In the genomic region with DNA sequence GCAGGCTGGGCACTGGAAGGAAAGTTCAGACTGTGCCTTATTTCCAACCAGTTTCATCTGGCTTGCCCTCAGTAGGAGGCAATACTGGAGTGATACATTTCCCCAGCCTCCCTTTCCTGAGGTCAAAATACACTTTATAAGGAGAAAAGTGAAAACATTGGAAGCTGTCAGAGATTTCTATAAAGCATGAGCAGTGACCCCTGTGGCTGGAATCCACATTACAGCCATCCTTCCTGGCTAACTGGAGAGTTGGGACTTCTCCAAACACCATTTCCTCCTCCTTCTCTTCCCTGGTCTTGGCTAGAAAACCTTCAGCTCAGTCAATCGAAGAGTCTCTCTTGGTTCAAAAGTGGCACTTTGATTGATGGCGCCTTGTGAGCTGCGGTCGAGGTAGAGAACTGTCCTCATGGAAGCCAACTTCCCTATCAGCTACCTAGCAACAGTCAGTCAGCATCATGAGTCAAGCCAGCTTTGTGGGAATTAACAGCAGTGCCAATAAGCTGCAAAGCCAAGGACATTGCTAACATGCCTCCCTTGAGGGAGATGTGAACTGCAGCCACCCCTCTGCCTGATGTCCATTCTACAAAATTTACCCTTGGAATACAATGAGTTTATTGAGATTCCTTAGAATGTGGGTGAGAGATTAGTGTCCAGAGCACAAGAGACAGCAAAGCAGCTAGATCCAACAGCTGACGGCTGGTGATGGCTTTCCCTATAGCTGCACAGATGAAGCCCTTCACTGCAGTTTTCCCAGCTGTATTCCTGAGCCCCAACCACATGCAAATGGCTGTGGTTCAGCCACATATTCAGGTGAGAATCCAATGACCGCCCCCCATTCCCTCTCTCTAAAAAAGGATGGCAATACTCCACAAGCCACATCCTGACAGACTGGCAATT, we compare ENCODE assay signal across 10 mouse cellular contexts. TPM values are rescaled to one million over a fixed set of nuclear protein-coding genes. Genes with fewer than 3 reads are reported as not detected.
DNase-seq lines count a peak whose midpoint lies in the region; ATAC-seq and TF ChIP-seq lines count a peak whose summit lies in the region.
"Had no signal": no experiment of that assay in that cellular context is flagged by ENCODE, and none has a peak within 500 bp of the region (broad histone marks: within the 10 kb centered on the region; RNA-seq: fewer than 3 reads in every experiment).

No protein-coding gene starts in this region.

- no peaks in the 10 kb centered on the region for H3K36me3 ChIP-seq in liver, postnatal 0 days (replicated peaks; ENCODE audit: insufficient read depth, low read length)
- H3K36me3 ChIP-seq in liver, embryonic 12.5 days: no peaks in the 10 kb centered on the region
- H3K36me3 ChIP-seq: neural tube, embryonic 13.5 days had no signal

- peak; percentile 39 to 56 for DNase-seq in cerebellum, postnatal 14 days
- DNase-seq in cerebellum, adult 11 months: no peak
- no peak for DNase-seq in liver, postnatal 0 days
- DNase-seq in gastrocnemius, postnatal 10 days: peak; percentile 12
- DNase-seq in lung, postnatal 14 days: peak; percentile 41
- DNase-seq in right cerebral cortex, adult 2 months (ENCODE audit: low spot score in 2 of 2): no peak

- TF ChIP-seq CTCF in liver, postnatal 0 days (IDR thresholded peaks at IDR 0.05; ENCODE audit: low read depth): 0 out of 2 replicates have a peak, but pooled peaks have one; percentile 8

- WGBS in liver, postnatal 0 days (ENCODE audit: insufficient replicate concordance): 56% methylated on average over 6 of the region's 6 CpGs
- 60% methylated on average over 6 of the region's 6 CpGs for whole genome bisulfite sequencing in liver, embryonic 12.5 days (ENCODE audit: insufficient replicate concordance)

- no peak for ATAC-seq in liver, postnatal 0 days
- no peak for ATAC-seq in liver, embryonic 12.5 days
- ATAC-seq in frontal cortex, adult (ENCODE audit: low TSS enrichment): no peak

- no peak for TF ChIP-seq EP300 in liver, postnatal 0 days (IDR thresholded peaks at IDR 0.05; ENCODE audit: low read depth)

- no peak overlapping the region for H3K4me3 ChIP-seq in liver, postnatal 0 days (ENCODE audit: low read depth, low read length)
- H3K4me3 ChIP-seq in liver, embryonic 12.5 days: no peak overlapping the region
- H3K4me3 ChIP-seq: neural tube, embryonic 13.5 days had no signal

- no peak overlapping the region for H3K27ac ChIP-seq in liver, postnatal 0 days (ENCODE audit: low read depth)
- no peak overlapping the region for H3K27ac ChIP-seq in liver, embryonic 12.5 days
- H3K27ac ChIP-seq: neural tube, embryonic 13.5 days had no signal

- no peak overlapping the region for H3K4me2 ChIP-seq in liver, postnatal 0 days (ENCODE audit: low read depth, low read length)
- no peak overlapping the region for H3K4me2 ChIP-seq in liver, embryonic 12.5 days
- H3K4me2 ChIP-seq: liver, embryonic 11.5 days; neural tube, embryonic 13.5 days had no signal

- no peaks in the 10 kb centered on the region for H3K27me3 ChIP-seq in liver, postnatal 0 days (ENCODE audit: insufficient read depth, low read length)
- H3K27me3 ChIP-seq in liver, embryonic 12.5 days (replicated peaks): no peaks in the 10 kb centered on the region
- H3K27me3 ChIP-seq: neural tube, embryonic 13.5 days had no signal

- no peaks in the 10 kb centered on the region for H3K4me1 ChIP-seq in liver, postnatal 0 days (ENCODE audit: insufficient read depth)
- no peaks in the 10 kb centered on the region for H3K4me1 ChIP-seq in liver, embryonic 12.5 days
- H3K4me1 ChIP-seq: neural tube, embryonic 13.5 days had no signal

- H3K9me3 ChIP-seq in liver, postnatal 0 days (ENCODE audit: low read length): no peaks in the 10 kb centered on the region
- no peaks in the 10 kb centered on the region for H3K9me3 ChIP-seq in liver, embryonic 12.5 days (replicated peaks)
- H3K9me3 ChIP-seq: neural tube, embryonic 13.5 days had no signal

- no peak overlapping the region for H3K9ac ChIP-seq in liver, postnatal 0 days (replicated peaks)
- no peak overlapping the region for H3K9ac ChIP-seq in liver, embryonic 12.5 days
- H3K9ac ChIP-seq: neural tube, embryonic 13.5 days had no signal

RNA-seq across cellular contexts. Expression of gene Gria1, which starts 40.7 kb away (rescaled TPM):
- not detected in 2 replicates for polyA plus RNA-seq in liver, postnatal 0 days (2015; fragmentation: Nextera tagmentation; extraction: Ambion mirVana)
- polyA plus RNA-seq in liver, embryonic 12.5 days (2016; fragmentation: Nextera tagmentation; extraction: Ambion mirVana): 0.07 and 0.42 TPM in 2 replicates
- under 1 TPM; 0.54 to 0.70 TPM for total RNA-seq in gastrocnemius, postnatal 10 days (2021)

Comparison
In these comparisons a context has a peak if more than half of its experiments do, and no peak if none do; other contexts are left out.
1. DNase-seq: peak in cerebellum, postnatal 14 days (2 of 2), gastrocnemius, postnatal 10 days (single experiment) and lung, postnatal 14 days (single experiment); none in cerebellum, adult 11 months (single experiment), liver, postnatal 0 days (single experiment) and right cerebral cortex, adult 2 months (0 of 2).